In genomic region chr4:43244022-43244421, GRCm38 (mm10) we compare ENCODE assay signal across 11 mouse cellular contexts. TPM values are rescaled to one million over a fixed set of nuclear protein-coding genes. Genes with fewer than 3 reads are reported as not detected.
DNase-seq lines count a peak whose midpoint lies in the region; ATAC-seq and TF ChIP-seq lines count a peak whose summit lies in the region.
"Had no signal": no experiment of that assay in that cellular context is flagged by ENCODE, and none has a peak within 500 bp of the region (broad histone marks: within the 10 kb centered on the region; RNA-seq: fewer than 3 reads in every experiment).

No protein-coding gene starts in this region.

- no peak for DNase-seq in frontal cortex, postnatal 25 days (ENCODE audit: low spot score in 2 of 2)
- peak; percentile 31 to 38 for DNase-seq in left cerebral cortex, adult 18-20 months (ENCODE audit: low spot score in 2 of 2)
- no peak for DNase-seq in left cerebral cortex, adult 11 months (ENCODE audit: low spot score)
- DNase-seq in Patski (ENCODE audit: low read depth, low spot score), result no peak
- no peak for DNase-seq in spleen, postnatal 4 days (ENCODE audit: low spot score in 2 of 2)
- DNase-seq: adrenal gland, adult 8-10 months; cerebellum, postnatal 25 days had no signal

- POLR2A ChIA-PET in Patski (lab: Charles Lee), result no interaction called here

- TF ChIP-seq CTCF in Patski (IDR thresholded peaks at IDR 0.05), result peak; percentile 33

- peak; percentile 55; the same call in 1 of the 2 replicates for ATAC-seq in frontal cortex, adult (ENCODE audit: low TSS enrichment)
- no peak for ATAC-seq in Patski
- 0 out of 2 replicates have a peak, but pooled peaks have one; percentile 23 for ATAC-seq in megakaryocyte progenitor cell, adult 5-6 weeks (replicated peaks; ENCODE audit: poor library complexity)
- ATAC-seq in megakaryocyte-erythroid progenitor cell, adult 5-6 weeks (replicated peaks; ENCODE audit: low FRiP score, low TSS enrichment, poor library complexity, severe bottlenecking), result no peak
- ATAC-seq: forebrain, embryonic 13.5 days had no signal

- no peaks in the 10 kb centered on the region for H3K27me3 ChIP-seq in Patski
- H3K27me3 ChIP-seq: forebrain, embryonic 13.5 days had no signal

- CTCF ChIA-PET in Patski (lab: Charles Lee), result interaction anchor here (1.2 to 1.7 kb wide), 4 partner anchors 14 to 197 kb away, joined by 3 to 6 read pairs (median 4); no protein-coding TSS in a partner anchor

- in situ Hi-C loops in Patski (cut with MboI; ENCODE audit: low pct_unique_long_range_greater_than_20kb), result loop anchor here (10.0 kb wide), 1 partner anchor 179 kb away; no protein-coding TSS in a partner anchor

RNA-seq across cellular contexts. Expression of gene Atp8b5, which starts 22.9 kb away (rescaled TPM):
- total RNA-seq in left cerebral cortex, adult 18-20 months (2021), result under 1 TPM; 0.19 to 0.44 TPM
- polyA plus RNA-seq in Patski (2021), result 0.59 TPM
- total RNA-seq in megakaryocyte progenitor cell, adult 5-6 weeks (2015), result 0.15 TPM in 1 of 2 replicates, not detected in the other
- total RNA-seq in megakaryocyte progenitor cell, adult 5-6 weeks (2017), result 0.04 and 1.0 TPM in 2 replicates
- total RNA-seq in megakaryocyte-erythroid progenitor cell, adult 5-6 weeks (2014; fragmentation: Nextera tagmentation), result 0.07 and 0.68 TPM in 2 replicates
- total RNA-seq in megakaryocyte-erythroid progenitor cell, adult 5-6 weeks (2017), result 0.66 and 0.69 TPM in 2 replicates

Comparison
In these comparisons a context has a peak if more than half of its experiments do, and no peak if none do; other contexts are left out.
1. DNase-seq: peak in left cerebral cortex, adult 18-20 months (2 of 2); none in frontal cortex, postnatal 25 days (0 of 2), left cerebral cortex, adult 11 months (single experiment), Patski (single experiment) and spleen, postnatal 4 days (0 of 2).
2. ATAC-seq: peak in frontal cortex, adult (single experiment) and megakaryocyte progenitor cell, adult 5-6 weeks (single experiment); none in Patski (single experiment) and megakaryocyte-erythroid progenitor cell, adult 5-6 weeks (single experiment).